28 mouse cellular contexts compared by ENCODE assay signal in genomic region chr3:145613234-145613633, GRCm38 (mm10). TPM values are rescaled to one million over a fixed set of nuclear protein-coding genes. Genes with fewer than 3 reads are reported as not detected.
A peak's percentile ranks its signal among the peaks of the same experiment; 100 is the strongest.
DNase-seq lines count a peak whose midpoint lies in the region; ATAC-seq lines count a peak whose summit lies in the region.
"Had no signal": no experiment of that assay in that cellular context is flagged by ENCODE, and none has a peak within 500 bp of the region (broad histone marks: within the 10 kb centered on the region; RNA-seq: fewer than 3 reads in every experiment).

No protein-coding gene starts in this region.

- H3K36me3 ChIP-seq in kidney, embryonic 14.5 days (ENCODE audit: control insufficient read depth, insufficient read depth, low read length) = no peaks in the 10 kb centered on the region
- no peaks in the 10 kb centered on the region for H3K36me3 ChIP-seq in neural tube, embryonic 14.5 days (ENCODE audit: control insufficient read depth, insufficient read depth, low read length)
- peaks cover 5% of the 10 kb centered on the region; the same call in 1 of the 2 replicates for H3K36me3 ChIP-seq in neural tube, embryonic 15.5 days
- H3K36me3 ChIP-seq: embryonic facial prominence, embryonic 12.5 days; forebrain, embryonic 15.5 days; G1E; limb, embryonic 13.5 days; stomach, embryonic 15.5 days had no signal

- intact Hi-C loops in gastrocnemius, postnatal 14 days (cut with DNase I; ENCODE audit: low total_unique reads) = no loop called here

- no peak overlapping the region for H3K27ac ChIP-seq in kidney, embryonic 14.5 days (ENCODE audit: low read depth, low read length)
- H3K27ac ChIP-seq in neural tube, embryonic 14.5 days (ENCODE audit: low read depth, low read length) = no peak overlapping the region
- H3K27ac ChIP-seq in neural tube, embryonic 15.5 days (replicated peaks) = no peak overlapping the region
- H3K27ac ChIP-seq: embryonic facial prominence, embryonic 12.5 days; forebrain, embryonic 15.5 days; left cerebral cortex, adult 2 months; liver, embryonic 14.5 days; macrophage; stomach, embryonic 15.5 days had no signal

- H3K9ac ChIP-seq in kidney, embryonic 14.5 days (ENCODE audit: low read depth, low read length) = no peak overlapping the region
- H3K9ac ChIP-seq in neural tube, embryonic 14.5 days (replicated peaks; ENCODE audit: low read depth, low read length) = no peak overlapping the region
- no peak overlapping the region for H3K9ac ChIP-seq in neural tube, embryonic 15.5 days (replicated peaks)
- H3K9ac ChIP-seq: embryonic facial prominence, embryonic 12.5 days; forebrain, embryonic 15.5 days; limb, embryonic 13.5 days; liver, embryonic 14.5 days; stomach, embryonic 15.5 days had no signal

- 82% methylated on average over 4 of the region's 4 CpGs for WGBS in kidney, embryonic 14.5 days
- 74% methylated on average over 4 of the region's 4 CpGs for WGBS in neural tube, embryonic 14.5 days
- 83% methylated on average over 4 of the region's 4 CpGs for WGBS in neural tube, embryonic 15.5 days

- no peaks in the 10 kb centered on the region for H3K27me3 ChIP-seq in kidney, embryonic 14.5 days (ENCODE audit: control insufficient read depth, insufficient read depth, low read length)
- H3K27me3 ChIP-seq in neural tube, embryonic 14.5 days (ENCODE audit: control insufficient read depth, insufficient read depth, low read length) = no peaks in the 10 kb centered on the region
- H3K27me3 ChIP-seq in neural tube, embryonic 15.5 days (replicated peaks) = no peaks in the 10 kb centered on the region
- H3K27me3 ChIP-seq: embryonic facial prominence, embryonic 12.5 days; forebrain, embryonic 15.5 days; limb, embryonic 13.5 days; Patski; stomach, embryonic 15.5 days had no signal

- ATAC-seq in kidney, embryonic 14.5 days (ENCODE audit: low FRiP score, low TSS enrichment) = 0 out of 2 replicates have a peak, but pooled peaks have one; percentile 40
- peak; percentile 26; the same call in 1 of the 2 replicates for ATAC-seq in neural tube, embryonic 14.5 days (ENCODE audit: low read depth)
- ATAC-seq in neural tube, embryonic 15.5 days (ENCODE audit: low FRiP score) = no peak
- peak; percentile 61 for ATAC-seq in activated CD4-positive, CD25-positive, alpha-beta regulatory T cell, adult 4 months
- ATAC-seq: intestine, postnatal 0 days; Patski had no signal

- no peak overlapping the region for H3K4me2 ChIP-seq in kidney, embryonic 14.5 days (replicated peaks; ENCODE audit: low read depth, low read length)
- no peak overlapping the region for H3K4me2 ChIP-seq in neural tube, embryonic 14.5 days (ENCODE audit: low read depth, low read length)
- H3K4me2 ChIP-seq in neural tube, embryonic 15.5 days = no peak overlapping the region
- H3K4me2 ChIP-seq: embryonic facial prominence, embryonic 12.5 days; forebrain, embryonic 15.5 days; heart, embryonic 11.5 days; limb, embryonic 13.5 days; stomach, embryonic 15.5 days had no signal

- DNase-seq in kidney, postnatal 25 days = no peak
- DNase-seq in gastrocnemius, postnatal 14 days = no peak
- no peak for DNase-seq in MN1 (ENCODE audit: low spot score)
- DNase-seq: adrenal gland, postnatal 25 days; cerebellum, adult 11-12 months; cerebellum, adult 9-11 months; gastrocnemius, postnatal 36 days; heart, adult 18-20 months; heart, postnatal 36 days; kidney, adult 9 months; kidney, postnatal 14 days; lung, adult 2 months; thymus, postnatal 14 days had no signal

- no peak overlapping the region for H3K4me3 ChIP-seq in kidney, embryonic 14.5 days (ENCODE audit: low read length)
- H3K4me3 ChIP-seq in neural tube, embryonic 14.5 days (ENCODE audit: low read depth, low read length) = no peak overlapping the region
- no peak overlapping the region for H3K4me3 ChIP-seq in neural tube, embryonic 15.5 days (replicated peaks)
- H3K4me3 ChIP-seq: embryonic facial prominence, embryonic 12.5 days; forebrain, embryonic 15.5 days; left cerebral cortex, adult 2 months; limb, embryonic 13.5 days; stomach, embryonic 15.5 days had no signal

- H3K9me3 ChIP-seq in kidney, embryonic 14.5 days (ENCODE audit: control insufficient read depth, low read length) = no peaks in the 10 kb centered on the region
- no peaks in the 10 kb centered on the region for H3K9me3 ChIP-seq in neural tube, embryonic 14.5 days (ENCODE audit: control insufficient read depth, low read length)
- H3K9me3 ChIP-seq in neural tube, embryonic 15.5 days (replicated peaks) = no peaks in the 10 kb centered on the region
- H3K9me3 ChIP-seq: embryonic facial prominence, embryonic 12.5 days; forebrain, embryonic 15.5 days; G1E; limb, embryonic 13.5 days; stomach, embryonic 15.5 days had no signal

- H3K4me1 ChIP-seq in kidney, embryonic 14.5 days (ENCODE audit: control insufficient read depth, insufficient read depth, low read length) = peaks cover 14% of the 10 kb centered on the region
- H3K4me1 ChIP-seq in neural tube, embryonic 14.5 days (ENCODE audit: control insufficient read depth, insufficient read depth, low read length) = peaks cover 10% of the 10 kb centered on the region; the same call in 1 of the 2 replicates
- peaks cover 15% of the 10 kb centered on the region for H3K4me1 ChIP-seq in neural tube, embryonic 15.5 days

RNA-seq across cellular contexts. Expression of gene Ccn1, which starts 36.5 kb away (rescaled TPM):
- 22.4 and 30.9 TPM in 2 replicates for polyA plus RNA-seq in kidney, embryonic 14.5 days (2014; fragmentation: Nextera tagmentation; extraction: Ambion mirVana)
- 1.9 and 4.5 TPM in 2 replicates for polyA plus RNA-seq in neural tube, embryonic 14.5 days (2014; fragmentation: Nextera tagmentation; extraction: Ambion mirVana)
- 8.9 and 10.2 TPM in 2 replicates for polyA plus RNA-seq in neural tube, embryonic 15.5 days (2015; fragmentation: Nextera tagmentation; extraction: Ambion mirVana)
- not detected for polyA plus RNA-seq in activated CD4-positive, CD25-positive, alpha-beta regulatory T cell, adult 4 months (2017; shearing (Covaris generic))
- 10 to 100 TPM; 20.4 to 28.2 TPM for total RNA-seq in gastrocnemius, postnatal 14 days (2021)
- total RNA-seq: G1E had no signal
- polyA plus RNA-seq: G1E had no signal

RNA-seq across cellular contexts. Expression of gene Znhit6, which starts 37.2 kb away (rescaled TPM):
- polyA plus RNA-seq in kidney, embryonic 14.5 days (2014; fragmentation: Nextera tagmentation; extraction: Ambion mirVana) = 36.2 and 41.7 TPM in 2 replicates
- polyA plus RNA-seq in neural tube, embryonic 14.5 days (2014; fragmentation: Nextera tagmentation; extraction: Ambion mirVana) = 29.9 and 32.4 TPM in 2 replicates
- 36.6 TPM in 2 replicates for polyA plus RNA-seq in neural tube, embryonic 15.5 days (2015; fragmentation: Nextera tagmentation; extraction: Ambion mirVana)
- polyA plus RNA-seq in activated CD4-positive, CD25-positive, alpha-beta regulatory T cell, adult 4 months (2017; shearing (Covaris generic)) = 10 to 100 TPM; 30.0 to 32.6 TPM
- 10 to 100 TPM; 10.4 to 11.8 TPM for total RNA-seq in gastrocnemius, postnatal 14 days (2021)
